23 mouse cellular contexts compared by ENCODE assay signal in the genomic region with DNA sequence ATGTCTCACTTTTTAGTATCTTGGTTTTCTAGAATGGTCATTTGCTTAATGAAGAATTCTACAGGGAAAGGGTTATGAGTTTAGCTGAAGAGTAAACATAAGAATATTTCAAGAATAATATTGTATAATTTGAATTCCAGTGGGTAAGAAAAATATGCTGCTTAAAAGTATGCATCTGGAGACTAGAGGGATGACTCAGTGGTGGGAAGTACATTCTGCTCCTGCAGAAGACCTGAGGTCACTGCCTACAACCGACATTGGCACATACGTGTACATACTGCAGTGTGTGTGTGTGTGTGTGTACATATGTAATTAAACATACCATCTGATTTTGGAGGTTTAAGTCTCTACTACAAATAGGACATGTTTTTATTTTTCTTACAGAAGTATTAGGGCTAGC.
"Had no signal": no experiment of that assay in that cellular context is flagged by ENCODE, and none has a peak within 500 bp of the region (broad histone marks: within the 10 kb centered on the region; RNA-seq: fewer than 3 reads in every experiment).

No protein-coding gene starts in this region.

- H3K36me3 ChIP-seq: limb, embryonic 15.5 days; midbrain, embryonic 15.5 days; neural tube, embryonic 12.5 days; neural tube, embryonic 15.5 days had no signal

- H3K9me3 ChIP-seq: limb, embryonic 12.5 days; limb, embryonic 15.5 days; midbrain, embryonic 12.5 days; midbrain, embryonic 15.5 days; neural tube, embryonic 12.5 days; neural tube, embryonic 15.5 days had no signal

- ATAC-seq: liver, postnatal 0 days; lung, postnatal 0 days; midbrain, embryonic 15.5 days had no signal

- H3K9ac ChIP-seq: limb, embryonic 12.5 days; limb, embryonic 15.5 days; liver, embryonic 14.5 days; liver, postnatal 0 days; lung, embryonic 14.5 days; midbrain, embryonic 12.5 days; midbrain, embryonic 15.5 days; neural tube, embryonic 12.5 days; neural tube, embryonic 15.5 days had no signal

- H3K4me2 ChIP-seq: limb, embryonic 12.5 days; limb, embryonic 15.5 days; liver, embryonic 11.5 days; lung, embryonic 14.5 days; midbrain, embryonic 12.5 days; midbrain, embryonic 15.5 days; neural tube, embryonic 12.5 days; neural tube, embryonic 15.5 days had no signal

- H3K4me3 ChIP-seq: layer of hippocampus, adult 2 months; limb, embryonic 12.5 days; limb, embryonic 15.5 days; midbrain, embryonic 12.5 days; midbrain, embryonic 15.5 days; neural tube, embryonic 12.5 days; neural tube, embryonic 15.5 days had no signal

- H3K27me3 ChIP-seq: limb, embryonic 12.5 days; limb, embryonic 15.5 days; midbrain, embryonic 12.5 days; midbrain, embryonic 15.5 days; neural tube, embryonic 12.5 days; neural tube, embryonic 15.5 days had no signal

- H3K27ac ChIP-seq: kidney, postnatal 0 days; limb, embryonic 12.5 days; limb, embryonic 15.5 days; liver, embryonic 14.5 days; macrophage; midbrain, embryonic 12.5 days; midbrain, embryonic 15.5 days; neural tube, embryonic 12.5 days; neural tube, embryonic 15.5 days; stomach, postnatal 0 days had no signal

- H3K4me1 ChIP-seq: limb, embryonic 12.5 days; limb, embryonic 15.5 days; midbrain, embryonic 12.5 days; midbrain, embryonic 15.5 days; neural tube, embryonic 15.5 days had no signal

- DNase-seq: kidney, postnatal 25 days; layer of hippocampus, adult 9-11 months; left cerebral cortex, postnatal 4 days; liver, postnatal 0 days; lung, embryonic 14.5 days; right cerebral cortex, adult 18-20 months; right cerebral cortex, postnatal 14 days; right cerebral cortex, postnatal 4 days; thymus, adult 2 months; thymus, postnatal 25 days had no signal
